Mouse (Mus musculus) megakaryocyte, embryonic 14.5 days (primary cell): Measurements from ENCODE around the gene Neurog1.

Experiments used
- FLI1 ChIP-seq: IDR thresholded peaks from 2 replicates; pipeline ENCODE4 v1.6.1; 2012; ENCODE audit warnings: low read length, inconsistent platforms, mixed read lengths
- GATA1 ChIP-seq: IDR thresholded peaks from 3 replicates; pipeline ENCODE4 v1.6.1; 2012; ENCODE audit warnings: mixed read lengths, low read length, inconsistent platforms, borderline replicate concordance

- no peak for TF ChIP-seq GATA1
- TF ChIP-seq FLI1 = no peak
Measured at GRCm38 (mm10) chr13:56209067-56209411, 42.9 kb downstream of the Neurog1 start.
